Mouse (Mus musculus) embryonic facial prominence, embryonic 15.5 days (tissue): ENCODE data around the gene Dcp1a. TPM values are rescaled to one million over a fixed set of nuclear protein-coding genes. Genes with fewer than 3 reads are reported as not detected.

ENCODE experiments used
- ATAC-seq: fragments of 200-750 bp; cut with Nextera tagmentation; 2 replicates; pipeline ENCODE4 v1.8.0; 2017; ENCODE audit warnings: low read depth, moderate TSS enrichment; ENCODE audit not compliant: insufficient number of reproducible peaks, low FRiP score, low TSS enrichment
- H3K27ac ChIP-seq: fragments of 300-500 bp; sonication (generic); replicated peaks from 2 replicates; pipeline ENCODE4 v1.5.1; 2015; ENCODE audit warnings: mild to moderate bottlenecking, inconsistent platforms
- H3K27me3 ChIP-seq: fragments of 300-500 bp; sonication (generic); 2 replicates; pipeline ENCODE4 v1.6.1; 2015; ENCODE audit warnings: inconsistent platforms
- H3K36me3 ChIP-seq: fragments of 300-500 bp; sonication (generic); 2 replicates; pipeline ENCODE4 v1.6.1; 2015; ENCODE audit warnings: mild to moderate bottlenecking, inconsistent platforms
- H3K4me1 ChIP-seq: fragments of 300-500 bp; sonication (generic); 2 replicates; pipeline ENCODE4 v1.6.1; 2015; ENCODE audit warnings: inconsistent platforms
- H3K4me2 ChIP-seq: fragments of 300-500 bp; sonication (generic); replicated peaks from 2 replicates; pipeline ENCODE4 v1.6.1; 2015; ENCODE audit warnings: mild to moderate bottlenecking, inconsistent platforms
- H3K4me3 ChIP-seq: fragments of 300-500 bp; sonication (generic); replicated peaks from 2 replicates; pipeline ENCODE4 v1.5.1; 2015; ENCODE audit warnings: mild to moderate bottlenecking, inconsistent platforms
- H3K9ac ChIP-seq: fragments of 300-500 bp; sonication (generic); 2 replicates; pipeline ENCODE4 v1.6.1; 2015; ENCODE audit warnings: inconsistent platforms
- H3K9me3 ChIP-seq: fragments of 300-500 bp; sonication (generic); replicated peaks from 2 replicates; pipeline ENCODE4 v1.6.1; 2016; ENCODE audit warnings: inconsistent platforms
- WGBS: fragments of 180-500 bp; shearing (Covaris S2); methylation state at CpG from one replicate; pipeline ENCODE4 v1.1.7; 2015; 5-methylcytosine and 5-hydroxymethylcytosine counted together
- polyA plus RNA-seq: library from polyadenylated mRNA; unstranded; fragments of >200 nt; fragmentation: Nextera tagmentation; extraction: Ambion mirVana; gene quantifications from 2 replicates; pipeline ENCODE4 v1.2.1, GENCODE M21; 2015

Gene Dcp1a
- polyA plus RNA-seq, 1 experiment from 2014 or later, result 25.7 TPM

DNA sequence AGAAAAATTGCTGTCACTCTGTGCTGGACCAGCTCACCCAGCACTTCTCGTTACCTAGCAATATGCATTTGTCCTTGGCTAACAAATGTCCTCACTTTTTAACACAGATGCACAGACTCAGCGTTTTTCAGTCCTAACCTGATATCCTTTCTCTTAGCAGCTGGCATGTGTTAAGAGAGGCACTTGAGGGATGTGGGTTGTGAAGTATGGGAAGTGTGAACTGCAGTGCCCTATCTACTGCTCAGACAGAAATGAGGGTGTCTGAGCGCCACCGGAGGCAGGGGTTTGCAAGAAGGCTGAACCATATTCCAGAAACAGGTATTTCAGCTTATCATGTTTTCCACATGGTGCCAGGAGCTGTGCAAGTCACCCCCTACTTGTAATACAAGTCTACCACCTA lies 16.0 kb upstream of the Dcp1a start:
- ATAC-seq, result no peak
- Histone ChIP-seq H3K9ac (no peak overlapping the region), H3K4me1 (no peaks in the 10 kb centered on the region; the same call in 1 of the 2 replicates), H3K9me3 (no peaks in the 10 kb centered on the region), H3K36me3 (no peaks in the 10 kb centered on the region), H3K27me3 (peaks cover 7% of the 10 kb centered on the region; the same call in 1 of the 2 replicates), H3K4me3 (no peak overlapping the region), H3K27ac (no peak overlapping the region), H3K4me2 (no peak overlapping the region)
- WGBS, result 72% methylated on average over 4 of the region's 4 CpGs

DNA sequence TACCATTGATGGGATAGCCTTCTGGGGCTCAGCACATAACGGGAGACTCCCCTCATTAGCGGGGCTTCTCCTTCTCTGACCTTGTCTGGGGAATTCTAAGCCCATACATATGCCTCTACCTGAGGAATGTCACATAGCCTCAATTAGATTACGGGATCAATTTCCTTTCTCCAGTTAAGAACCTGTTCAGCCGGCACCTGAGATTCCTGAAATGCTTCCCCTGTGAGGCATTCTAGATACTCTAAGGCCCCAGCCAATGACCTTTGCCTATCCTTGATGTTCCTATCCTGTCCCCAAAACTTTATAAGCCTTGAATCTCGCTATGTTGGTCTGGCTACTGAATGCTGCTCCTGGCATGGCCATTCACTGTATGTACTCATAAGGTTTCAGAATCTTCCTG lies 5.7 kb upstream of the Dcp1a start:
- no peaks in the 10 kb centered on the region for H3K27me3 ChIP-seq
- 39% methylated on average over 5 of the region's 5 CpGs for WGBS
- ATAC-seq, result no peak

DNA sequence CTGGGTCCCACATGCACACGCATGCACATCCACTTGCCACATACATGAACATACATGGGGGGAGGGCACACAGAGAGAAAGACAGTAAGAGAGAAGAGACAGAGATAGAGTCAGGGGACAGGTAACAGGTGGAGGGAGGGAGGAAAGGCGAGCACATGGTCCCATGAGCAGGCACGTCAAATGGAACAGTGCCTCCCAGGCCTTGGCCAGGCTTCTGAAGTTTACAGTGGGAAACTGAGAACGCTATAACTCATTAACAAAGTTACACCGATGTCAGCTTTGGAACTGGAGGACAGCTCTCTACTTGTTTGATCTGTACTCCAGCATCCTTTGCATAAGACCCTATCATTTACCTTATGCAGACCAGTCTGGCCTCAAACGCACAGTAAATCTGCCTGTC lies 4.9 kb upstream of the Dcp1a start:
- Histone ChIP-seq H3K36me3 (no peaks in the 10 kb centered on the region), H3K4me2 (no peak overlapping the region), H3K27me3 (no peaks in the 10 kb centered on the region), H3K9me3 (no peaks in the 10 kb centered on the region), H3K9ac (no peak overlapping the region), H3K4me3 (no peak overlapping the region), H3K4me1 (no peaks in the 10 kb centered on the region), H3K27ac (no peak overlapping the region)
- ATAC-seq, result no peak
- WGBS, result 88% methylated on average over 6 of the region's 6 CpGs

More for the DNA sequence above, 5.7 kb upstream of the Dcp1a start:
- no peak overlapping the region for H3K4me3 ChIP-seq
- no peak overlapping the region for H3K27ac ChIP-seq
- no peak overlapping the region for H3K9ac ChIP-seq
- no peaks in the 10 kb centered on the region for H3K9me3 ChIP-seq
- no peak overlapping the region for H3K4me2 ChIP-seq
- H3K4me1 ChIP-seq, result no peaks in the 10 kb centered on the region
- H3K36me3 ChIP-seq, result no peaks in the 10 kb centered on the region

DNA sequence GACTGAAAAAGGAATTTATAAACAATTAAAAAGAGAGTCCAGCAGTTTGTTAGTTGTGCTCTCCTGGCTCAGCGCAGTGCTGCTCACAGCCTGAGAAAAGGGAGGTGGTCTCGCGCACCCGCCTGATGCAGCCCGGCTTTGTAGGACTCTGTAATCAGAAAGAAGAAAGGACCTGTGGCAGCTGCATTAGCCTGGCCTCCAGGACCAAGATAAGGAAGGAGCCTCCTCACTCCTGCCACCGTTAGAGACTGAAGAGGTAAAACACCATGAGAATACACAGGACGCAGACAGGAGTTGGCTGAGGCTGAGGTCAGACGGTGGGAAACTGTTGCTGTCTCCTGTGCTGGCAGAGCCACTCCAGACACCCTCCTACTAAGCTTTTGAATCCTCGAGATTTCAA lies 12.0 kb downstream of the Dcp1a start, which contains the start of gene Cacna1d:
Gene Cacna1d (minus strand): TSS at position 114 of the 400 bp plus-strand sequence.
- 92% methylated on average over 9 of the region's 9 CpGs for WGBS
- no peak within 1 kb of the TSS for H3K4me2 ChIP-seq
- H3K4me3 ChIP-seq, result no peak within 1 kb of the TSS
- peaks cover 60% of the 10 kb centered on the region for H3K36me3 ChIP-seq
- H3K27ac ChIP-seq, result no peak within 1 kb of the TSS
- no peaks in the 10 kb centered on the region for H3K4me1 ChIP-seq
- H3K9ac ChIP-seq, result no peak within 1 kb of the TSS
- ATAC-seq, result no peak
- no peaks in the 10 kb centered on the region for H3K27me3 ChIP-seq
- no peaks in the 10 kb centered on the region for H3K9me3 ChIP-seq

DNA sequence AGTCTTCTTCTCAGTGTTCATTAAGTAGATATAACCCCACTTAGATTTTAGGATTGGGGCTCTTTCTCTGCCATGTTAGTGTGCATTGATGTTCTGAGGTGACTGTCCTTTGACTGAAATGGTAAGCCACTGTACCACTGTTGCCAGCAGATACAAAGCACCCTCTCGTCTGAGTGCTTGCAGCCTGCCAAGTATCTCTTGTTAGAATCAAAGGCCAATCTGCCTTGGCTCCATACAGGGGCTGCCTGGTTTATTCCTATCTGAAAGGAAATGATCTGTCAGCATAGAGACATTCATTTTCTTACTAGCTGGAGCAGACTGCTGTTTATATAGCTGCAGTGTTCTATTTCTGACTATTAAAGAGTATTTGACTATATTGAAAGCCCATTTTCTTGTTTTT lies 13.9 kb downstream of the Dcp1a start:
- 77% methylated on average over 1 of the region's 1 CpGs for WGBS
- no peak for ATAC-seq
- Histone ChIP-seq H3K9ac (no peak overlapping the region), H3K9me3 (no peaks in the 10 kb centered on the region), H3K4me3 (no peak overlapping the region), H3K4me2 (no peak overlapping the region), H3K27me3 (no peaks in the 10 kb centered on the region), H3K27ac (no peak overlapping the region), H3K4me1 (no peaks in the 10 kb centered on the region), H3K36me3 (peaks cover 44% of the 10 kb centered on the region)

DNA sequence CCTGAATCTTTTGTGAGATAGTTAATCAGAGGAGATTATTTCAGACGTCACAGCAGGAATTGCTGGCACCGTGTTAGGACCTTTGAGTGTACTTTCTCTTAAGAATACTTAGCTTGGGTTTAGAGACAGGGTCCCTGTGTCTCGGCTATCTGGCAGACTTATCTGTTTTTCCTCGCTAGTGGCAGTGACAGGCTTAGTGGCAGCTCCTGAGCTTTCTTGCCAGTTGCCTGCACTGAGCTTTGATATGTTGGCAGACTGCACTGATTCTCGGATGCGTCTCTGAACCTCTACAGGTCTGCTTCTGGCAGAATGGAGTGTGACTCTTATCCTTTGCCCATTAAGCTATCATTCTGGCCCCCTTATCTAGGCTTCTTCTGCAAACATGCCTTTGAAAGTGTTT lies 15.7 kb downstream of the Dcp1a start:
- peaks cover 40% of the 10 kb centered on the region for H3K36me3 ChIP-seq
- 71% methylated on average over 6 of the region's 6 CpGs for WGBS

DNA sequence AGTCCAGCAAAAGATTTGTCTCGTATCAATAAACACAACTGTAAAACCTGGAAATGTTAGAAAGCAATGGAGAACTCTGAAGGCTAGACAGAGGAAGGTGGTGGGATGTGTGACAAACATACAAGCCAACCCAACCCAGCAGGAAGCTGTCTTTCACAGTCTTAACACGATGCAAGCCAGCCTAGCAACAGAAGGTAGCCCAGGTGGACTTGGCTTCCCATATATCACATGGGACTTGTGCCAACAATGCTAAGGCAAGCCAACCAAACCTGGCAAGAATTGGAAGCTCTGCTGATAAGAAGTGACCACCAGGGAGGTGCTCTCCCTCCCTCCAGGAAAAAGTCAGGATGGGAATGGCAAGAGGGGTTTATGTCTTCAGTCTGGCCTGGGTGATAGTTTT lies 18.9 kb downstream of the Dcp1a start:
- peaks cover 24% of the 10 kb centered on the region for H3K36me3 ChIP-seq
- ATAC-seq, result no peak
- 75% methylated on average over 2 of the region's 2 CpGs for WGBS

More for the DNA sequence above, 15.7 kb downstream of the Dcp1a start:
- H3K4me3 ChIP-seq, result no peak overlapping the region
- H3K27me3 ChIP-seq, result no peaks in the 10 kb centered on the region
- no peak for ATAC-seq
- no peak overlapping the region for H3K9ac ChIP-seq
- no peak overlapping the region for H3K4me2 ChIP-seq
- no peak overlapping the region for H3K27ac ChIP-seq
- no peaks in the 10 kb centered on the region for H3K9me3 ChIP-seq
- no peaks in the 10 kb centered on the region for H3K4me1 ChIP-seq

DNA sequence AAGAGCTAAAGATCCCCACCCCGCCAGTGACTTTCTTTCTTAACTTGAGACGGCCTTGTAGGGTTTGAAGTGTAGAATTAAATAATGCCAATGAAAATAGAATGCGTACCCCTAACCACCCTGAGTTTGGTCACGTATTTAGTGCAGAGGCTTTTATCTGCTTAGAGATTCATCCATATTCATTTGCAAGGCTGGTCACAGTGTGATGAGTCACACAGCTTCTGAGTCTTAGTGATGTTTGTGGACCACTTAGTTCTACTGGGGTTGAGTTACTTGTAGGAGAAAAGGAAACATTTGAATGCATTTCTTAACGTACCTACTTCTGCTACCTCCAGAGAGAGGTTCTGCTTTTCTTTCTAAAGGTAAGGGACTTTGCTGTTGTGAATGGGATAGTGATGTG lies 25.7 kb downstream of the Dcp1a start:
- no peak overlapping the region for H3K27ac ChIP-seq
- no peaks in the 10 kb centered on the region for H3K9me3 ChIP-seq
- no peak overlapping the region for H3K4me2 ChIP-seq
- WGBS, result 78% methylated on average over 5 of the region's 5 CpGs
- peaks cover 9% of the 10 kb centered on the region; the same call in 1 of the 2 replicates for H3K4me1 ChIP-seq
- H3K27me3 ChIP-seq, result no peaks in the 10 kb centered on the region
- no peak overlapping the region for H3K4me3 ChIP-seq
- peaks cover 40% of the 10 kb centered on the region for H3K36me3 ChIP-seq
- ATAC-seq, result no peak
- H3K9ac ChIP-seq, result no peak overlapping the region

More for the DNA sequence above, 18.9 kb downstream of the Dcp1a start:
- Histone ChIP-seq H3K9ac (no peak overlapping the region), H3K4me2 (no peak overlapping the region), H3K4me3 (no peak overlapping the region), H3K27ac (no peak overlapping the region), H3K9me3 (no peaks in the 10 kb centered on the region), H3K27me3 (no peaks in the 10 kb centered on the region), H3K4me1 (no peaks in the 10 kb centered on the region)

DNA sequence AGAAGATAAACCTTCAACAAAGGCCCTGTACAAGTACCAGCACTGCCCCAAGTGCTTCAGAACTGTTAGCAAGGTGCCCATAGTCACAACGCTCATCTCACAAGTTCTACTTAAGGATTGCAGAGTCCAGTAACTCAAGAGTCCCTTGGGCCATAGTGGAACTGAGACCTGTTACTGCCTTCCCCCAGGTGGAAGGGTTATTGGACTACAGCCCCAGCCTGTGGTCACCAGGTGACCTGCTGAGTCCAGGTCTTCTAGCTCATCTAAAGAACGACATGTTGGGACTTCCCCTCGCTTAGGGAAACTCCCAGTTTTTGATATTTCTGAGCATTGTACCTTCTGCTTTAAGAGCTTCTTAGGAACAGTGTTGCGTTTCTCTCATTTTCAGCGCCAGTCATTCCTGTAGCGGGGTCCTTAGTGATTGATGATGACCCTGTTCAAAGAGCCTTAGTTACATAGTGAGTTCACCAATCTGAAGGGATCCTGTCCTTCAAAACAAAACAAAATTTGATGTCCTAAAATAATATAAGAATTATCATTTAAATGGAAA lies 31.0 kb downstream of the Dcp1a start:
- no peaks in the 10 kb centered on the region for H3K27me3 ChIP-seq
- no peak overlapping the region for H3K9ac ChIP-seq
- H3K9me3 ChIP-seq, result no peaks in the 10 kb centered on the region
- H3K4me3 ChIP-seq, result no peak overlapping the region
- WGBS, result 90% methylated on average over 6 of the region's 6 CpGs
- no peak overlapping the region for H3K27ac ChIP-seq
- peaks cover 63% of the 10 kb centered on the region for H3K36me3 ChIP-seq
- H3K4me2 ChIP-seq, result no peak overlapping the region
- no peaks in the 10 kb centered on the region for H3K4me1 ChIP-seq
- ATAC-seq, result no peak

DNA sequence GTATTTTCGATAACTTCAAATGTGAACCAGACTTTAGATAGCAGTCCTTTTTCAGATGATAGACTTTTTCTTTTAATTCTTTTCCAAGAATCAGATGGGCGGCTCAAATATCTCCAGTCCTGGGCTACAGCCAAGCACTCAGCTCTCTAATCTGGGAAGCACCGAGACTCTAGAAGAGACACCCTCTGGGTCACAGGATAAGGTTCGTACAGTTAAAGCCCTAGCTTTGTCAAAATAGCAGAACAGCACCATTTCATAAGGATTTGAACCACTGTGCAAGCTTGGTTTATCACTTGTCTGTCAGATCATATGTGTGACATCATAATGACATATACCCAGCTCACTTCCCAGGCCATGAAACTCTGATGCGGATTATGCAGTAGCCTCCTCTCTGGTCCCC lies 33.6 kb downstream of the Dcp1a start:
- no peak overlapping the region for H3K27ac ChIP-seq
- peaks cover 50% of the 10 kb centered on the region for H3K36me3 ChIP-seq
- no peak overlapping the region for H3K9ac ChIP-seq
- 79% methylated on average over 5 of the region's 5 CpGs for WGBS
- H3K4me2 ChIP-seq, result no peak overlapping the region
- no peak for ATAC-seq
- no peak overlapping the region for H3K4me3 ChIP-seq
- H3K4me1 ChIP-seq, result no peaks in the 10 kb centered on the region
- H3K9me3 ChIP-seq, result no peaks in the 10 kb centered on the region
- no peaks in the 10 kb centered on the region for H3K27me3 ChIP-seq

DNA sequence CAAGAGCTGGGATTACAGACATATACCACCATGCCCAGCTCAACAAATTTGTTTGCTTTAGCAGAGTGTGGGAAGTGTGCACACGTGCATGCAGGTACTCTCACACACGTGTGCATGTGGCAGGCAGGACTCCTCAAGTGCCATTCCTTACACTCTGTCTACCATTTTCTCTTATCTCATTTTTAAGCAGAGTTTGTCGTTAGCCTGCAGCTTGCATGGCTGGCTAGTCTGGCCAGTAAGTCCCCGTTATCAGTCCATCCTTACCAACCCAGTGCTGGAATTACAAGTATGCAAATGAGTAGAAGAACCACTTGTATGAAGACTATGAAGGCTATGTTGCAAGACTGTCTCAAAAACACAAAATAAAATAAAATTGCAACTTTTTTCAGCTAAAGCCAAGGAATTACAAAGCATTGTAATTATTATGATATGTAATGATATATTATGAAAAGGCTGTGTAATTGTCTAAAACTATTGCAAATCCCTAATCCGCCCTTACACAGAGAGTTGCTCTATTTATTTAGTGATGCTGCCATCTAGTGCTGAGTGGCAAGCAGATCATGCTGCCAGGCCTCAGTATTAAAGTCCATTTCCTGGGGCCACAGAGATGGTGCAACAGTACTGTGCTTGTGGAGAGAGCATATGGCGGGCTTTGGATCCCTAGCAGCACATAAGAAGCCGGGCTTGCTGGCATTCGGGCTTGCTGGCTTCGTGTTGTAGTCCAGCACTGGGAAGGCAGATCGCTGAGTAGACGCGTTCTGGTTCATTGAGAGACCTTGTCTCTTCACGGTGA lies 36.8 kb downstream of the Dcp1a start:
- H3K4me3 ChIP-seq, result no peak overlapping the region
- no peak overlapping the region for H3K27ac ChIP-seq
- H3K36me3 ChIP-seq, result peaks cover 64% of the 10 kb centered on the region
- no peaks in the 10 kb centered on the region for H3K27me3 ChIP-seq
- H3K4me2 ChIP-seq, result no peak overlapping the region
- no peak for ATAC-seq
- H3K9ac ChIP-seq, result no peak overlapping the region
- WGBS, result 86% methylated on average over 13 of the region's 13 CpGs
- H3K4me1 ChIP-seq, result no peaks in the 10 kb centered on the region
- no peaks in the 10 kb centered on the region for H3K9me3 ChIP-seq

DNA sequence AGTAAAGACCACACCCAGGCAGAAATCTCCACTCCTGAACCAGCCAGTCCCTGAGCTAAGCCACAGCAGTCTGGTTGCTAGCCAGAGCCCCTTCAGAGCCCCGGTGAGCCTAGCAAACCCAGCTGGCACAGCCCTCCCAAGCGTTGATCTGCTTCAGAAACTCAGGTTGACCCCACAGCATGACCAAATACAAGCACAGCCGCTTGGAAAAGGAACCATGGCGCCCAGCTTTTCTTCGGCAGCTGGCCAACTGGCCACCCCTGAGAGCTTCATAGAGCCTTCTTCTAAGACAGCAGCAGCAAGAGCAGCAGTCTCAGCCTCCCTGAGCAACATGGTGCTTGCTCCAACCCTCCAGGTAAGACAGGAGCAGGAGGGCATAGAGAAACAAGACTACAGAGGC lies 40.0 kb downstream of the Dcp1a start:
- H3K9ac ChIP-seq, result no peak overlapping the region
- H3K27me3 ChIP-seq, result no peaks in the 10 kb centered on the region
- peaks cover 68% of the 10 kb centered on the region for H3K36me3 ChIP-seq
- no peak overlapping the region for H3K27ac ChIP-seq
- no peak for ATAC-seq
- no peaks in the 10 kb centered on the region for H3K4me1 ChIP-seq
- 82% methylated on average over 5 of the region's 5 CpGs for WGBS
- no peak overlapping the region for H3K4me3 ChIP-seq
- H3K9me3 ChIP-seq, result no peaks in the 10 kb centered on the region
- H3K4me2 ChIP-seq, result no peak overlapping the region
